Mouse (Mus musculus): Measurements from ENCODE around the gene Dnajb2. TPM values are rescaled to one million over a fixed set of nuclear protein-coding genes. Genes with fewer than 3 reads are reported as not detected.

The Dnajb2 gene
- polyA plus RNA-seq, 1 experiment: 6.7 TPM

GRCm38 (mm10) chr1:75247071-75247930, 11.1 kb downstream of the Dnajb2 start:
- Histone ChIP-seq H3K27ac (ENCODE audit: insufficient read depth, low read depth, low read length) (no peak overlapping the region), H3K4me1 (ENCODE audit: control insufficient read depth, insufficient read depth, low read length) (peaks cover 15% of the 10 kb centered on the region), H3K4me3 (ENCODE audit: insufficient read depth, low read length) (no peak overlapping the region)
- no peak for TF ChIP-seq POLR2A (IDR thresholded peaks at IDR 0.05; ENCODE audit: borderline replicate concordance, low read depth, low read length)
- TF ChIP-seq CTCF (IDR thresholded peaks at IDR 0.05; ENCODE audit: low read depth, low read length): no peak

- Histone ChIP-seq H3K4me1 (ENCODE audit: control insufficient read depth, insufficient read depth, low read length) (peaks cover 15% of the 10 kb centered on the region), H3K27ac (ENCODE audit: insufficient read depth, low read depth, low read length) (peak overlapping the region; percentile 9), H3K4me3 (ENCODE audit: insufficient read depth, low read length) (no peak overlapping the region)
- TF ChIP-seq CTCF (IDR thresholded peaks at IDR 0.05; ENCODE audit: low read depth, low read length) (no peak), POLR2A (IDR thresholded peaks at IDR 0.05; ENCODE audit: borderline replicate concordance, low read depth, low read length) (no peak)
Measured at GRCm38 (mm10) chr1:75248041-75248772, 12.0 kb downstream of the Dnajb2 start.

GRCm38 (mm10) chr1:75250498-75250897, 14.3 kb downstream of the Dnajb2 start:
- H3K4me3 ChIP-seq (ENCODE audit: insufficient read depth, low read length): no peak overlapping the region
- H3K27ac ChIP-seq (ENCODE audit: insufficient read depth, low read depth, low read length): no peak overlapping the region
- H3K4me1 ChIP-seq (ENCODE audit: control insufficient read depth, insufficient read depth, low read length): peaks cover 15% of the 10 kb centered on the region
- no peak for TF ChIP-seq POLR2A (IDR thresholded peaks at IDR 0.05; ENCODE audit: borderline replicate concordance, low read depth, low read length)
- no peak for TF ChIP-seq CTCF (IDR thresholded peaks at IDR 0.05; ENCODE audit: low read depth, low read length)

- TF ChIP-seq POLR2A (IDR thresholded peaks at IDR 0.05; ENCODE audit: borderline replicate concordance, low read depth, low read length) (no peak), CTCF (IDR thresholded peaks at IDR 0.05; ENCODE audit: low read depth, low read length) (peak; percentile 94)
- Histone ChIP-seq H3K4me1 (ENCODE audit: control insufficient read depth, insufficient read depth, low read length) (peaks cover 15% of the 10 kb centered on the region), H3K4me3 (ENCODE audit: insufficient read depth, low read length) (no peak overlapping the region), H3K27ac (ENCODE audit: insufficient read depth, low read depth, low read length) (no peak overlapping the region)
Measured at GRCm38 (mm10) chr1:75251112-75251970, 15.1 kb downstream of the Dnajb2 start.

GRCm38 (mm10) chr1:75252308-75252707, 16.1 kb downstream of the Dnajb2 start:
- peaks cover 15% of the 10 kb centered on the region for H3K4me1 ChIP-seq (ENCODE audit: control insufficient read depth, insufficient read depth, low read length)
- no peak overlapping the region for H3K4me3 ChIP-seq (ENCODE audit: insufficient read depth, low read length)
- H3K27ac ChIP-seq (ENCODE audit: insufficient read depth, low read depth, low read length): no peak overlapping the region
- TF ChIP-seq POLR2A (IDR thresholded peaks at IDR 0.05; ENCODE audit: borderline replicate concordance, low read depth, low read length) (no peak), CTCF (IDR thresholded peaks at IDR 0.05; ENCODE audit: low read depth, low read length) (no peak)

GRCm38 (mm10) chr1:75253029-75253428, 16.8 kb downstream of the Dnajb2 start:
- Histone ChIP-seq H3K4me3 (ENCODE audit: insufficient read depth, low read length) (no peak overlapping the region), H3K4me1 (ENCODE audit: control insufficient read depth, insufficient read depth, low read length) (peaks cover 13% of the 10 kb centered on the region), H3K27ac (ENCODE audit: insufficient read depth, low read depth, low read length) (no peak overlapping the region)
- TF ChIP-seq POLR2A (IDR thresholded peaks at IDR 0.05; ENCODE audit: borderline replicate concordance, low read depth, low read length): no peak

- H3K4me3 ChIP-seq (ENCODE audit: insufficient read depth, low read length): no peak overlapping the region
- H3K4me1 ChIP-seq (ENCODE audit: control insufficient read depth, insufficient read depth, low read length): peaks cover 5% of the 10 kb centered on the region
- no peak overlapping the region for H3K27ac ChIP-seq (ENCODE audit: insufficient read depth, low read depth, low read length)
- no peak for TF ChIP-seq POLR2A (IDR thresholded peaks at IDR 0.05; ENCODE audit: borderline replicate concordance, low read depth, low read length)
- peak; percentile 51; the same call in 1 of the 2 replicates for TF ChIP-seq CTCF (IDR thresholded peaks at IDR 0.05; ENCODE audit: low read depth, low read length)
Measured at GRCm38 (mm10) chr1:75253849-75254624, 17.8 kb downstream of the Dnajb2 start.

GRCm38 (mm10) chr1:75254625-75255013, 18.4 kb downstream of the Dnajb2 start:
- H3K4me3 ChIP-seq (ENCODE audit: insufficient read depth, low read length): no peak overlapping the region
- H3K27ac ChIP-seq (ENCODE audit: insufficient read depth, low read depth, low read length): no peak overlapping the region
- TF ChIP-seq CTCF (IDR thresholded peaks at IDR 0.05; ENCODE audit: low read depth, low read length) (0 out of 2 replicates have a peak, but pooled peaks have one; percentile 4), POLR2A (IDR thresholded peaks at IDR 0.05; ENCODE audit: borderline replicate concordance, low read depth, low read length) (no peak)
- peaks cover 3% of the 10 kb centered on the region for H3K4me1 ChIP-seq (ENCODE audit: control insufficient read depth, insufficient read depth, low read length)

All from bone marrow macrophage, adult 2 months (primary cell).